Mouse (Mus musculus) left cerebral cortex, postnatal 25 days (tissue): ENCODE data around the gene Samd4b. TPM values are rescaled to one million over a fixed set of nuclear protein-coding genes. Genes with fewer than 3 reads are reported as not detected.

Experiments
- DNase-seq, 2 experiments: peaks; one replicate each; pipeline ENCODE4 v3.0.0; 2022; ENCODE audit warnings: low spot score in 2 of 2, mixed read lengths in 1 of 2
- intact Hi-C: fragments of 180-260 bp; cut with DNase I; formaldehyde crosslinking; loops from one replicate; pipeline ENCODE4 v1.15.1; 2025
- microRNA-seq, 2 experiments: library from miRNA; unstranded; fragments of <30 nt; microRNA quantifications; one replicate each; pipeline ENCODE4 v1.2.0; 2022
- total RNA-seq, 2 experiments: library from RNA; stranded (reverse); gene quantifications; 2 replicates each; pipeline ENCODE4 v1.2.3; 2021

Samd4b gene
- total RNA-seq, 2 experiments from 2014 or later = 65.2 to 68.7 TPM

GRCm38 (mm10) chr7:28353267-28353666 is 244.7 kb downstream of the Samd4b start:
- intact Hi-C loops = no loop called here
- no peak for DNase-seq

- intact Hi-C loops = loop anchor here (2.0 kb wide), 1 partner anchor 21 kb away; the partner anchor contains the start of gene Plekhg2
- no peak for DNase-seq
Measured at GRCm38 (mm10) chr7:28351676-28352191, 246.2 kb downstream of the Samd4b start.

DNA sequence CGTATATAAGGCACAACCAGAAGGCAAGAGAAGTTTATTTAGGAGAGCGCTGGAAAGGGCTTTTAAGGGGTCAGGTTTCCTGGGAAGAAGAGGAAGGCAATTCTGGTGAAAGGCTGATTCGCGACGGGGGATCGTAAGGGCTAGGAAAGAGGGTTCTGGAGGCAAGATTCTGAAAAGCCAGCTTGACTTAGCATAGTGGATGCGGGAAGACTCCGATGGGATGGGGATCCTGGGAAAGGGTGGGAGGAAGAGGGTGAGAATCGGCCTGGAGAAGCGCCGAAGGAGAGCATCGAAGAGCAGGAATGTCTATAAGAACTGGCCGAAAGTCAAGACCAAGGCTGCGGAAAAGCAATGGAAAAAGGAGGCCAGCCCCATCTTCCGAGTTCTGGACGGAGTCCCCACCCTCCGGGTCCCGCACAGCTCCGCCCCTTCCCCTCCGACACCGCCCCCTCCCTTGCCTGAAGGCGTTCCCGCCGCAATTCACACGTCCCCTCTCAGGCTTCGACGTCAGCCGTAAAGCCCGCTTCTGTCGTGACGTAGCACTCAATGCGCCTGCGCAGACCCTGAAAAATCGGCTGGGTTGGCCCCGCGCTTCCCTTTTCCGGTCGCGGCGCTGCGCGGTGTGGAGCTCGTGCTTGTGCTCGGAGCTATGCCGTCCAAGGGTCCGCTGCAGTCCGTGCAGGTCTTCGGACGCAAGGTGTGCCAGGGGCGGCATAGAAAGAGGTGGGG is 247.6 kb downstream of the Samd4b start, which contains the start of gene Rps16:
Gene Rps16, plus strand, starts transcription at position 498 of the 729 bp plus-strand sequence.
- intact Hi-C loops = loop anchor here (2.0 kb wide), 1 partner anchor 22 kb away; the partner anchor contains the start of gene Plekhg2
- DNase-seq = peak; percentile 96 to 98

Small RNA genes within 50 kb of the gene (microRNA-seq; reads per million reads assigned to microRNA genes)
- gene Mir7049 = 0.34 to 0.50 reads per million in 2 experiments

Other genes starting within 250 kb of the Samd4b start
- 100 to 1,000 TPM; 438 to 443 TPM for gene Rps16, start 247.5 kb downstream of the Samd4b start, total RNA-seq
- 1 to 10 TPM; 5.0 to 6.7 TPM for gene Plekhg2, start 225.5 kb downstream of the Samd4b start, total RNA-seq
- gene Zfp36, start 217.9 kb downstream of the Samd4b start, total RNA-seq = 1 to 10 TPM; 2.2 to 2.9 TPM
- gene Med29, start 205.4 kb downstream of the Samd4b start, total RNA-seq = 10 to 100 TPM; 19.0 to 22.2 TPM
- gene Paf1, start 205.2 kb downstream of the Samd4b start, total RNA-seq = 10 to 100 TPM; 62.4 to 64.0 TPM
- 1 to 10 TPM; 1.8 to 3.1 TPM for gene Gmfg, start 160.7 kb downstream of the Samd4b start, total RNA-seq
- gene Lrfn1, start 146.2 kb downstream of the Samd4b start, total RNA-seq = 10 to 100 TPM; 81.6 to 91.4 TPM
- gene Ifnl2, start 87.7 kb downstream of the Samd4b start, total RNA-seq = not detected
- not detected for gene Ifnl3, start 75.3 kb downstream of the Samd4b start, total RNA-seq
- gene Sycn, start 57.3 kb downstream of the Samd4b start, total RNA-seq = not detected
- gene Nccrp1, start 50.9 kb downstream of the Samd4b start, total RNA-seq = under 1 TPM; 0.46 to 0.50 TPM
- gene Pak4, start within 50 bp of the Samd4b start, total RNA-seq = 1 to 10 TPM; 8.1 to 8.3 TPM
- gene Acp7, start 33.2 kb upstream of the Samd4b start, total RNA-seq = 1 to 10 TPM; 1.1 to 1.6 TPM
- 10 to 100 TPM; 21.6 to 21.8 TPM for gene Fbxo27, start 94.7 kb upstream of the Samd4b start, total RNA-seq
- 1 to 10 TPM in 1 of 2 experiments, under 1 TPM in 1; 0.76 to 1.3 TPM for gene Fbxo17, start 118.7 kb upstream of the Samd4b start, total RNA-seq
- 10 to 100 TPM; 60.3 to 67.4 TPM for gene Mrps12, start 143.7 kb upstream of the Samd4b start, total RNA-seq
- gene Sars2, start 143.8 kb upstream of the Samd4b start, total RNA-seq = 10 to 100 TPM; 13.1 to 14.4 TPM
- 1 to 10 TPM in 1 of 2 experiments, under 1 TPM in 1; 0.92 to 1.2 TPM for gene Ccer2, start 158.0 kb upstream of the Samd4b start, total RNA-seq
- gene Sirt2, start 168.6 kb upstream of the Samd4b start, total RNA-seq = 100 to 1,000 TPM; 151 to 166 TPM
- gene Nfkbib, start 169.4 kb upstream of the Samd4b start, total RNA-seq = 10 to 100 TPM; 34.2 to 37.7 TPM
- 1 to 10 TPM; 2.4 to 2.9 TPM for gene Rinl, start 190.8 kb upstream of the Samd4b start, total RNA-seq
- 100 to 1,000 TPM; 375 to 411 TPM for gene Hnrnpl, start 210.4 kb upstream of the Samd4b start, total RNA-seq
- 10 to 100 TPM; 41.5 to 46.6 TPM for gene Ech1, start 227.1 kb upstream of the Samd4b start, total RNA-seq
- gene Lgals4, start 235.7 kb upstream of the Samd4b start, total RNA-seq = 1 to 10 TPM; 2.2 to 2.7 TPM